8 mouse cellular contexts compared by ENCODE assay signal in genomic region chr15:100040541-100041266, GRCm38 (mm10). TPM values are rescaled to one million over a fixed set of nuclear protein-coding genes. Genes with fewer than 3 reads are reported as not detected.
DNase-seq lines count a peak whose midpoint lies in the region; ATAC-seq lines count a peak whose summit lies in the region.

No protein-coding gene starts in this region.

- no peaks in the 10 kb centered on the region for H3K9me3 ChIP-seq in embryonic facial prominence, embryonic 11.5 days (replicated peaks; ENCODE audit: control insufficient read depth, low read length)
- H3K9me3 ChIP-seq in hindbrain, embryonic 13.5 days, result no peaks in the 10 kb centered on the region
- H3K9me3 ChIP-seq in midbrain, embryonic 12.5 days, result no peaks in the 10 kb centered on the region

- ATAC-seq in embryonic facial prominence, embryonic 11.5 days (replicated peaks; ENCODE audit: insufficient number of reproducible peaks, low FRiP score, low TSS enrichment, low read depth), result no peak
- no peak for ATAC-seq in hindbrain, embryonic 13.5 days (ENCODE audit: low FRiP score)
- no peak for ATAC-seq in midbrain, embryonic 12.5 days (ENCODE audit: low FRiP score, low read depth)
- no peak for ATAC-seq in megakaryocyte-erythroid progenitor cell, adult 5-6 weeks (replicated peaks; ENCODE audit: low FRiP score, low TSS enrichment, poor library complexity, severe bottlenecking)

- intact Hi-C loops in heart, postnatal 25 days (cut with DNase I), result loop anchor here (5.0 kb wide), 1 partner anchor 42 kb away; no protein-coding TSS in a partner anchor
- intact Hi-C loops in left cerebral cortex, postnatal 4 days (cut with DNase I), result no loop called here

- no peaks in the 10 kb centered on the region for H3K4me1 ChIP-seq in embryonic facial prominence, embryonic 11.5 days (ENCODE audit: control insufficient read depth, insufficient read depth, low read length)
- H3K4me1 ChIP-seq in hindbrain, embryonic 13.5 days (replicated peaks), result peaks cover 39% of the 10 kb centered on the region
- H3K4me1 ChIP-seq in midbrain, embryonic 12.5 days, result peaks cover 27% of the 10 kb centered on the region

- no peak overlapping the region for H3K27ac ChIP-seq in embryonic facial prominence, embryonic 11.5 days (replicated peaks; ENCODE audit: low read depth, low read length)
- H3K27ac ChIP-seq in hindbrain, embryonic 13.5 days, result peak overlapping the region; percentile 66
- H3K27ac ChIP-seq in midbrain, embryonic 12.5 days (replicated peaks), result peak overlapping the region; percentile 35; the same call in 1 of the 2 replicates

- no peak overlapping the region for H3K4me3 ChIP-seq in embryonic facial prominence, embryonic 11.5 days (ENCODE audit: low read depth, low read length)
- peak overlapping the region; percentile 92 for H3K4me3 ChIP-seq in hindbrain, embryonic 13.5 days
- H3K4me3 ChIP-seq in midbrain, embryonic 12.5 days, result peak overlapping the region; percentile 94

- DNase-seq in heart, adult 18-20 months, result peak; percentile 39 to 62
- DNase-seq in heart, postnatal 25 days (ENCODE audit: low spot score), result no peak
- peak; percentile 54 for DNase-seq in CD4-positive, CD25-positive, alpha-beta regulatory T cell, adult 2 months (ENCODE audit: low read depth, low spot score)
- DNase-seq in embryonic facial prominence, embryonic 11.5 days (ENCODE audit: low spot score), result no peak
- no peak for DNase-seq in left cerebral cortex, postnatal 4 days

- H3K27me3 ChIP-seq in embryonic facial prominence, embryonic 11.5 days (ENCODE audit: control insufficient read depth, insufficient read depth, low read length), result no peaks in the 10 kb centered on the region
- no peaks in the 10 kb centered on the region for H3K27me3 ChIP-seq in hindbrain, embryonic 13.5 days
- peaks cover 7% of the 10 kb centered on the region for H3K27me3 ChIP-seq in midbrain, embryonic 12.5 days

- H3K4me2 ChIP-seq in embryonic facial prominence, embryonic 11.5 days (ENCODE audit: low read depth, low read length), result peak overlapping the region; percentile 8; the same call in 1 of the 2 replicates
- H3K4me2 ChIP-seq in hindbrain, embryonic 13.5 days, result peak overlapping the region; percentile 67
- peak overlapping the region; percentile 67 for H3K4me2 ChIP-seq in midbrain, embryonic 12.5 days (replicated peaks)

- no peak overlapping the region for H3K9ac ChIP-seq in embryonic facial prominence, embryonic 11.5 days (replicated peaks; ENCODE audit: low read length)
- peak overlapping the region; percentile 99 for H3K9ac ChIP-seq in hindbrain, embryonic 13.5 days
- H3K9ac ChIP-seq in midbrain, embryonic 12.5 days (replicated peaks), result peak overlapping the region; percentile 52

- WGBS in embryonic facial prominence, embryonic 11.5 days, result 37% methylated on average over 14 of the region's 14 CpGs
- 20% methylated on average over 14 of the region's 14 CpGs for WGBS in hindbrain, embryonic 13.5 days
- WGBS in midbrain, embryonic 12.5 days, result 23% methylated on average over 14 of the region's 14 CpGs

- H3K36me3 ChIP-seq in embryonic facial prominence, embryonic 11.5 days (replicated peaks; ENCODE audit: control insufficient read depth, insufficient read depth, low read depth, low read length), result no peaks in the 10 kb centered on the region
- no peaks in the 10 kb centered on the region for H3K36me3 ChIP-seq in hindbrain, embryonic 13.5 days
- no peaks in the 10 kb centered on the region for H3K36me3 ChIP-seq in midbrain, embryonic 12.5 days

RNA-seq across cellular contexts. Expression of gene Dip2b, which starts 2.2 kb away (rescaled TPM):
- total RNA-seq in heart, adult 18-20 months (2021), result 10 to 100 TPM; 19.4 to 20.2 TPM
- total RNA-seq in heart, postnatal 25 days (2021), result 10 to 100 TPM; 21.6 to 23.3 TPM
- polyA plus RNA-seq in embryonic facial prominence, embryonic 11.5 days (2014; fragmentation: Nextera tagmentation; extraction: Ambion mirVana), result 15.4 and 16.5 TPM in 2 replicates
- 19.1 and 19.6 TPM in 2 replicates for polyA plus RNA-seq in hindbrain, embryonic 13.5 days (2015; fragmentation: Nextera tagmentation; extraction: Ambion mirVana)
- polyA plus RNA-seq in midbrain, embryonic 12.5 days (2016; fragmentation: Nextera tagmentation; extraction: Ambion mirVana), result 26.6 and 28.4 TPM in 2 replicates
- 10 to 100 TPM; 57.2 to 60.6 TPM for total RNA-seq in left cerebral cortex, postnatal 4 days (2021)
- total RNA-seq in megakaryocyte-erythroid progenitor cell, adult 5-6 weeks (2014; fragmentation: Nextera tagmentation), result 10.6 and 14.5 TPM in 2 replicates
- total RNA-seq in megakaryocyte-erythroid progenitor cell, adult 5-6 weeks (2017), result 6.1 and 14.0 TPM in 2 replicates

Comparison
In these comparisons a context has a peak if more than half of its experiments do, and no peak if none do; other contexts are left out.
1. DNase-seq: peak in heart, adult 18-20 months (2 of 2) and CD4-positive, CD25-positive, alpha-beta regulatory T cell, adult 2 months (single experiment); none in heart, postnatal 25 days (single experiment), embryonic facial prominence, embryonic 11.5 days (single experiment) and left cerebral cortex, postnatal 4 days (single experiment).
2. H3K4me2 ChIP-seq: peak in every context shown above with its lines; median percentile 67 in hindbrain, embryonic 13.5 days; 67 in midbrain, embryonic 12.5 days; 8 in embryonic facial prominence, embryonic 11.5 days.